ENCODE assay signal across 9 mouse cellular contexts in the genomic region with DNA sequence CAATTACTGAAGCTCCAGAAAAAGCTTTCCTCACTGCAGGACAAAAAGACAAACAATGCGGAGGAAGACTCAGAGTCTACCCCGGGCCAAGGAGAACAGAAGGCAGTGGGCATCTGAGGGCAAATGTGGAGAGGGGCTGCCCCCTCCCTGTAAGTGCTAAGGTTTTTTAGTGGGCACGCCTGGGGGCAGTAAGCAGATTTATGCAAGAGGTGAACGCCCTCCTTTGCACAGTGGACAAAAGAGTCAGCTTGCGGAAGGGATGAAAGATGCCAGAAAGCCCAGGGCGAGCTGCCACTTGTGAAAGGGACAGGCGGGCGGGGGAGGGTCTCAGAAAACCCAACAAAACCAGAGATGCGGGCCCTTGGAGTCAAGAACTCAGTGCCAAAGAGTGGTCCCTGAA.
DNase-seq lines count a peak whose midpoint lies in the region; ATAC-seq and TF ChIP-seq lines count a peak whose summit lies in the region.
"Had no signal": no experiment of that assay in that cellular context is flagged by ENCODE, and none has a peak within 500 bp of the region (broad histone marks: within the 10 kb centered on the region; RNA-seq: fewer than 3 reads in every experiment).

No protein-coding gene starts in this region.

- DNase-seq in cerebellum, postnatal 14 days = peak; percentile 81 to 82
- peak; percentile 35 for DNase-seq in hindbrain, embryonic 10.5 days (ENCODE audit: low spot score)
- peak; percentile 55 for DNase-seq in midbrain, postnatal 0 days (ENCODE audit: low spot score)
- DNase-seq in urinary bladder, adult 18-20 months (ENCODE audit: low spot score in 2 of 2) = no peak
- no peak for DNase-seq in adrenal gland, adult 18-20 months (ENCODE audit: low spot score in 2 of 2)

- no peaks in the 10 kb centered on the region for H3K27me3 ChIP-seq in heart, embryonic 13.5 days (replicated peaks)
- no peaks in the 10 kb centered on the region for H3K27me3 ChIP-seq in heart, embryonic 11.5 days (ENCODE audit: control insufficient read depth, insufficient read depth, low read length)
- H3K27me3 ChIP-seq in hindbrain, embryonic 10.5 days (ENCODE audit: insufficient read depth, poor library complexity, severe bottlenecking) = no peaks in the 10 kb centered on the region
- H3K27me3 ChIP-seq in midbrain, postnatal 0 days (ENCODE audit: insufficient read depth, low read length) = no peaks in the 10 kb centered on the region
- H3K27me3 ChIP-seq in intestine, embryonic 16.5 days (replicated peaks; ENCODE audit: control insufficient read depth, insufficient read depth, low read length) = no peaks in the 10 kb centered on the region

- peaks cover under 1% of the 10 kb centered on the region; the same call in 1 of the 2 replicates for H3K36me3 ChIP-seq in heart, embryonic 13.5 days
- no peaks in the 10 kb centered on the region for H3K36me3 ChIP-seq in heart, embryonic 11.5 days (ENCODE audit: control insufficient read depth, insufficient read depth, low read length)
- H3K36me3 ChIP-seq in hindbrain, embryonic 10.5 days = peaks cover 2% of the 10 kb centered on the region; the same call in 1 of the 2 replicates
- no peaks in the 10 kb centered on the region for H3K36me3 ChIP-seq in midbrain, postnatal 0 days (ENCODE audit: insufficient read depth, low read length)
- no peaks in the 10 kb centered on the region for H3K36me3 ChIP-seq in intestine, embryonic 16.5 days (ENCODE audit: control insufficient read depth, insufficient read depth, low read length)

- no peaks in the 10 kb centered on the region for H3K9me3 ChIP-seq in heart, embryonic 13.5 days
- no peaks in the 10 kb centered on the region for H3K9me3 ChIP-seq in heart, embryonic 11.5 days (replicated peaks; ENCODE audit: control insufficient read depth, low read length)
- no peaks in the 10 kb centered on the region for H3K9me3 ChIP-seq in hindbrain, embryonic 10.5 days
- no peaks in the 10 kb centered on the region for H3K9me3 ChIP-seq in midbrain, postnatal 0 days (ENCODE audit: low read length)
- no peaks in the 10 kb centered on the region for H3K9me3 ChIP-seq in intestine, embryonic 16.5 days (ENCODE audit: control insufficient read depth, low read length)

- H3K9ac ChIP-seq in heart, embryonic 13.5 days = no peak overlapping the region
- no peak overlapping the region for H3K9ac ChIP-seq in heart, embryonic 11.5 days (ENCODE audit: low read depth, low read length)
- H3K9ac ChIP-seq in midbrain, postnatal 0 days (replicated peaks; ENCODE audit: low read length, poor library complexity, severe bottlenecking) = no peak overlapping the region
- no peak overlapping the region for H3K9ac ChIP-seq in intestine, embryonic 16.5 days (ENCODE audit: low read depth, low read length)
- H3K9ac ChIP-seq: liver, embryonic 14.5 days had no signal

- peaks cover 74% of the 10 kb centered on the region for H3K4me1 ChIP-seq in heart, embryonic 13.5 days
- H3K4me1 ChIP-seq in heart, embryonic 11.5 days (ENCODE audit: control insufficient read depth, insufficient read depth, low read length) = peaks cover 38% of the 10 kb centered on the region
- H3K4me1 ChIP-seq in hindbrain, embryonic 10.5 days (replicated peaks) = peaks cover 55% of the 10 kb centered on the region
- peaks cover 39% of the 10 kb centered on the region for H3K4me1 ChIP-seq in midbrain, postnatal 0 days (ENCODE audit: insufficient read depth, low read length)
- peaks cover 15% of the 10 kb centered on the region for H3K4me1 ChIP-seq in intestine, embryonic 16.5 days (ENCODE audit: control insufficient read depth, insufficient read depth, low read length)

- no peak for ATAC-seq in heart, embryonic 13.5 days (ENCODE audit: extremely low read depth, insufficient number of reproducible peaks, low FRiP score, low TSS enrichment)
- ATAC-seq in heart, embryonic 11.5 days (replicated peaks; ENCODE audit: insufficient number of reproducible peaks, low FRiP score, low TSS enrichment) = no peak
- no peak for ATAC-seq in midbrain, postnatal 0 days (ENCODE audit: low FRiP score)
- ATAC-seq in intestine, embryonic 16.5 days = no peak

- 61% methylated on average over 9 of the region's 9 CpGs for WGBS in heart, embryonic 13.5 days
- WGBS in heart, embryonic 11.5 days (ENCODE audit: insufficient replicate concordance) = 59% methylated on average over 9 of the region's 9 CpGs
- 24% methylated on average over 9 of the region's 9 CpGs for WGBS in hindbrain, embryonic 10.5 days
- 17% methylated on average over 9 of the region's 9 CpGs for WGBS in midbrain, postnatal 0 days
- WGBS in intestine, embryonic 16.5 days = 53% methylated on average over 9 of the region's 9 CpGs

- H3K4me3 ChIP-seq in heart, embryonic 13.5 days = no peak overlapping the region
- no peak overlapping the region for H3K4me3 ChIP-seq in heart, embryonic 11.5 days (ENCODE audit: low read depth, low read length)
- H3K4me3 ChIP-seq in hindbrain, embryonic 10.5 days = 0 out of 2 replicates have a peak overlapping the region, but pooled peaks have one; percentile 23
- H3K4me3 ChIP-seq in midbrain, postnatal 0 days (ENCODE audit: low read depth, low read length) = no peak overlapping the region
- H3K4me3 ChIP-seq in intestine, embryonic 16.5 days (ENCODE audit: low read length) = no peak overlapping the region

- no peak for TF ChIP-seq CTCF in midbrain, postnatal 0 days (IDR thresholded peaks at IDR 0.05)

- no peak overlapping the region for H3K4me2 ChIP-seq in heart, embryonic 13.5 days
- H3K4me2 ChIP-seq in heart, embryonic 11.5 days = no peak overlapping the region
- H3K4me2 ChIP-seq in midbrain, postnatal 0 days (ENCODE audit: low read depth, low read length, poor library complexity, severe bottlenecking) = peak overlapping the region; percentile 10; the same call in 1 of the 2 replicates
- H3K4me2 ChIP-seq in intestine, embryonic 16.5 days (ENCODE audit: low read depth, low read length) = no peak overlapping the region

- H3K27ac ChIP-seq in heart, embryonic 13.5 days (replicated peaks) = 0 out of 2 replicates have a peak overlapping the region, but pooled peaks have one; percentile 36
- no peak overlapping the region for H3K27ac ChIP-seq in heart, embryonic 11.5 days (ENCODE audit: low read depth, low read length)
- peak overlapping the region; percentile 81 for H3K27ac ChIP-seq in hindbrain, embryonic 10.5 days
- no peak overlapping the region for H3K27ac ChIP-seq in midbrain, postnatal 0 days (ENCODE audit: low read depth, low read length)
- H3K27ac ChIP-seq in intestine, embryonic 16.5 days (ENCODE audit: low read length) = no peak overlapping the region
- H3K27ac ChIP-seq: liver, embryonic 14.5 days had no signal

Comparison
In these comparisons a context has a peak if more than half of its experiments do, and no peak if none do; other contexts are left out.
1. H3K27ac ChIP-seq: peak in heart, embryonic 13.5 days (single experiment) and hindbrain, embryonic 10.5 days (single experiment); none in heart, embryonic 11.5 days (single experiment), midbrain, postnatal 0 days (single experiment) and intestine, embryonic 16.5 days (single experiment).
2. DNase-seq: peak in cerebellum, postnatal 14 days (2 of 2), hindbrain, embryonic 10.5 days (single experiment) and midbrain, postnatal 0 days (single experiment); none in urinary bladder, adult 18-20 months (0 of 2) and adrenal gland, adult 18-20 months (0 of 2).